Mouse (Mus musculus) midbrain, embryonic 16.5 days (tissue): ENCODE data around the gene Fam107b. TPM values are rescaled to one million over a fixed set of nuclear protein-coding genes. Genes with fewer than 3 reads are reported as not detected.

Experiments
- ATAC-seq: fragments of 200-750 bp; cut with Nextera tagmentation; 2 replicates; pipeline ENCODE4 v1.8.0; 2017; ENCODE audit warnings: moderate TSS enrichment
- H3K27ac ChIP-seq: fragments of 300-500 bp; sonication (generic); 2 replicates; pipeline ENCODE4 v1.5.1; 2014; ENCODE audit warnings: mild to moderate bottlenecking, low read length, mixed read lengths
- H3K27me3 ChIP-seq: fragments of 300-500 bp; sonication (generic); 2 replicates; pipeline ENCODE4 v1.6.1; 2014; ENCODE audit warnings: low read depth, low read length, mixed read lengths; ENCODE audit not compliant: control insufficient read depth, insufficient read depth
- H3K36me3 ChIP-seq: fragments of 300-500 bp; sonication (generic); 2 replicates; pipeline ENCODE4 v1.6.1; 2014; ENCODE audit warnings: mild to moderate bottlenecking, low read length, moderate library complexity, mixed read lengths; ENCODE audit not compliant: control insufficient read depth, insufficient read depth
- H3K4me1 ChIP-seq: fragments of 300-500 bp; sonication (generic); 2 replicates; pipeline ENCODE4 v1.6.1; 2014; ENCODE audit warnings: mild to moderate bottlenecking, low read length, mixed read lengths; ENCODE audit not compliant: control insufficient read depth, insufficient read depth
- H3K4me2 ChIP-seq: fragments of 300-500 bp; sonication (generic); 2 replicates; pipeline ENCODE4 v1.6.1; 2014; ENCODE audit warnings: mild to moderate bottlenecking, low read length, mixed read lengths
- H3K4me3 ChIP-seq: fragments of 300-500 bp; sonication (generic); 2 replicates; pipeline ENCODE4 v1.5.1; 2014; ENCODE audit warnings: low read depth, mild to moderate bottlenecking, low read length, moderate library complexity, mixed read lengths
- H3K9ac ChIP-seq: fragments of 300-500 bp; sonication (generic); 2 replicates; pipeline ENCODE4 v1.6.1; 2014; ENCODE audit warnings: low read depth, low read length, mixed read lengths
- H3K9me3 ChIP-seq: fragments of 300-500 bp; sonication (generic); replicated peaks from 2 replicates; pipeline ENCODE4 v1.6.1; 2014; ENCODE audit warnings: mild to moderate bottlenecking, low read length, mixed read lengths; ENCODE audit not compliant: control insufficient read depth, poor library complexity, severe bottlenecking
- WGBS: fragments of 180-500 bp; shearing (Covaris S2); extraction: QIAGEN DNeasy Blood & Tissue Kit; methylation state at CpG from one replicate; pipeline ENCODE4 v1.1.7; 2014; 5-methylcytosine and 5-hydroxymethylcytosine counted together
- polyA plus RNA-seq: library from polyadenylated mRNA; unstranded; fragments of >200 nt; fragmentation: Nextera tagmentation; extraction: Ambion mirVana; gene quantifications from 2 replicates; pipeline ENCODE4 v1.2.1, GENCODE M21; 2015

Gene Fam107b
- polyA plus RNA-seq, 1 experiment from 2014 or later, result 27.9 TPM

DNA sequence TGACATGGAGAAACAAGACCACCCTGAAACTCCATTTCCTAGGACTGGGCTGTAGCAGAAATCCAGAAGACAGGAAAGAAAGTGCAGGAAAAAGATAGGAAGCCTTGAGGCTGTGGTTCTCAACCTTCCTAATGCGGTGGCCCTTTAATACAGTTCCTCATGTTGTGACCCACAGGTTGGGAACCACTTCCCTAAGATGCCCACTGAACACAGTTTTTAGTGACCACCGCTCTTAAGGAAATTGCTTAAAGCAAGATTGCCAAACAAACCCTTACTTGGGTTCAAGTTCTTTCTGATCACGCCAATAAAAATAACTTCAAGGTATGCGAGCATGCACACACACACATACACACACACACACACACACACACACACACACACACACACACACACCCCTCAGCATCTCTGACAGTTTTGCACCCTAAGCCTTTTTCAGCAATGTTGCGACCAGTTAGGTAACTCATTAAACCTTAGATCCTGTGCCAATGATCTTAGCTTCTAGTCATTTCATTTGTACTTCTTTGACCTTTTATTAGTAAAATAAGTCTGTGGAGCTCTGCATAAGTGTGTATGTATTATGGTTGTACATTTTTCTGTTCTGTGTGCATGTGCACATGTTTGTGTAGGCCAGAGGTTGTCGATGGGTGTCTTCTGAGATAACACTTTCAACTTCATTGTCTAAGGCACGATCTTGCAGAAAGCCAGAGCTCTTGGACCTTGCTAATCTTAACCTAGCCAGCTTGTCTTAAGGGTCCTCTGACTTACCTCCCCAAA is 53.1 kb downstream of the Fam107b start:
- Histone ChIP-seq H3K9ac (no peak overlapping the region), H3K4me3 (no peak overlapping the region), H3K36me3 (no peaks in the 10 kb centered on the region), H3K4me1 (no peaks in the 10 kb centered on the region), H3K27me3 (no peaks in the 10 kb centered on the region), H3K9me3 (no peaks in the 10 kb centered on the region), H3K4me2 (no peak overlapping the region), H3K27ac (no peak overlapping the region)
- WGBS, result 96% methylated on average over 7 of the region's 7 CpGs
- ATAC-seq, result no peak

DNA sequence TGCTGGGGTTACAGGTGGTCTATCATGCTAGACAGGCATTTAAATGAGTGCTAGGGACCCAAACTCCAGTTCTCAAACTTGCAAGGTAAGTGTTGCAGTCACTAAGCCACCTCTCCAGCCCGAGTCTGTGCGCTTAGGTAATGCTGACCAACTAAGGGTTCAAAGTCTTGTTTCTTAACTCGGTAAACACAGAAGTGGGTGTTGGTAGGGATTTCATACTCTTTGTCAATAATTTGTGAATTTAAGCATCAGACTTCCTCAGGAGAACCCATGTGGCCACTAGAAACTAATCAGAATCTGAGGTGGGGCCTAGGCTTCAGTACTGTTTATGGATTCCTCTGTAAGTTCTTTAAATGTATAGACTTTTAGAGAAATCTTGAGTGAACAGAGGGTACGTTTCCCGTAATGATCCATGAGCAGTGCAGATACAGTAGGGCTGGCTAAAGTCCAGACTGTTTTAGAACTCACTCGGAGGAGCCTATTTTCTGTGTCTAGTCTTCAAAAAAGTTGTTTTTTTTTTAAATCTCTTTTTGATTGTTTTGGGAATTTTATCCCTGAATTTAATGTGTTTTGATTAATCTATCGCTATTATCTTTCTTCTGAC is 53.8 kb downstream of the Fam107b start:
- Histone ChIP-seq H3K4me1 (no peaks in the 10 kb centered on the region), H3K27ac (no peak overlapping the region), H3K4me3 (no peak overlapping the region), H3K4me2 (no peak overlapping the region), H3K9me3 (no peaks in the 10 kb centered on the region), H3K9ac (no peak overlapping the region), H3K36me3 (no peaks in the 10 kb centered on the region), H3K27me3 (no peaks in the 10 kb centered on the region)
- ATAC-seq, result no peak
- WGBS, result 94% methylated on average over 7 of the region's 7 CpGs

DNA sequence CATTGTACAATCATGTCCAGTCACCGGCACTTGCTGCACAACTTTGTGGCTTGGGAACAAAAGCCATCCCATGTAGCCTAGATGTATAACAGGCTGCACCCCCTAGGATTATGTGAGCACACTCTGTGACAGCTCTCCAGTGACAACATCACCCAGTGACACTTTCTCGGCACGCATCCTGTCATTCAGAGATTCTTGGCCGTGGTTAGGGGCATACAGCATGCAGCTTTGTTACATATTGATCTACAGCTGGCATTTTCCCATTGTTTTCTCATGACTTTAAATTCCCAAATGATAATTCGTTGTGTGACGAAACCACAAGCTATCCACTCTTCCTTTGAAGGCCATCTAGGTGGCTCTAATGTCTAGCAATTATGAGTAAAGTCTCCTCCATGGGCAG is 58.8 kb downstream of the Fam107b start:
- Histone ChIP-seq H3K4me1 (no peaks in the 10 kb centered on the region), H3K4me2 (no peak overlapping the region), H3K27ac (no peak overlapping the region), H3K9me3 (no peaks in the 10 kb centered on the region), H3K36me3 (no peaks in the 10 kb centered on the region), H3K9ac (no peak overlapping the region), H3K4me3 (no peak overlapping the region), H3K27me3 (no peaks in the 10 kb centered on the region)
- WGBS, result 92% methylated on average over 6 of the region's 6 CpGs
- ATAC-seq, result no peak

DNA sequence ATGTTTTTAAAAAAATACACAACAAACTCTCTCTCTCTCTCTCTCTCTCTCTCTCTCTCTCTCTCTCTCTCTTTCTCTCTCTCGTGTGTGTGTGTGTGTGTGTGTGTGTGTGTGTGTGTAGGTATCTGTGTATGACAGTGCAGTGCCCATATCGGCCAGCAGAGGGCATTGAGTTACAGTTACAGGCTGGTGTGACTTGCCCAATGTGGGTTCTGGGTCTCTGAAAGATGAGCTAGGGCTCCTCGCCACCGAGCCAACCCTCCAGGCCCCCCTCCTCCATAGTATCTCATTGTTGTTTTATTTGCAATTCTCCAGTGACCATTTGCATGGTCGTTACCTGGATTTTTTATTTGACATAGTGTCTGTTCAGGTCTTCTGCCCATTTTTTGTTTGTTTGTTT is 59.5 kb downstream of the Fam107b start:
- H3K36me3 ChIP-seq, result no peaks in the 10 kb centered on the region
- no peak for ATAC-seq
- 85% methylated on average over 5 of the region's 5 CpGs for WGBS

DNA sequence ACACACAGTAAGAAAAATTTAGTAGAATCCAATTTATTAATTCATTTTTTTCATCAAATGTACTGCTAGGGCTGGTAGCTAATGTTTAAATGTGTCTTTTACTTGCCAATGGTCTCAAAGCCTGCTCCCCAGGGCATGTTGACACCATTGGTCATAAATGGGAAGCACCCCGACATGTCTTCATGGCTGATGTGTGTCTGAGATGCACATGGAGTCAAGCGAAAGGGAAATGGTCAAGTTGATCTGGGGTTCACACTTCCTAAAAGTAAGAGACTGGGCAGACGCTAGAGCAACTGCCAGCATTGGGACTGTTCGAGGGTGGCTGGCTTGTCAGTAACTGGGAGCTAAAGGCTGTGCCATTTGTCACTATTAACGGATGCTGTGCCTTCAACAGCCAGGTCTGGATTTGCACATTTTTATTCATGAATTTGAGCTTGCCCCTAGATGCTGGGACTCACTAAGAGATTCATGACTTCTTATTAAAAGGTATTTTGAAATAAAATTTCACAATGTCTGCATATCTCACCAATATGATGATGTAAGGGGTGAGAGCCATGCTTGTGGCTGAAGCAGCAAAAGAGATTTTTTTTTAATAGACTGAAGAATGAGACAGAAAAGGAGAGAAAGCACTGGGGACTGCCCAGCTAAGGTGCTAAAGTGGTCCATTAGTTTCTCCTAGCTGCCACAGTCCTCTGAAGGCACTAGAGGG is 60.6 kb downstream of the Fam107b start:
- Histone ChIP-seq H3K36me3 (no peaks in the 10 kb centered on the region), H3K4me1 (no peaks in the 10 kb centered on the region), H3K9me3 (no peaks in the 10 kb centered on the region), H3K4me2 (no peak overlapping the region), H3K27ac (no peak overlapping the region), H3K9ac (no peak overlapping the region), H3K4me3 (no peak overlapping the region), H3K27me3 (no peaks in the 10 kb centered on the region)
- ATAC-seq, result no peak
- WGBS, result 90% methylated on average over 5 of the region's 5 CpGs

More for the DNA sequence above, 59.5 kb downstream of the Fam107b start:
- Histone ChIP-seq H3K9me3 (no peaks in the 10 kb centered on the region), H3K27me3 (no peaks in the 10 kb centered on the region), H3K4me1 (no peaks in the 10 kb centered on the region), H3K27ac (no peak overlapping the region), H3K4me3 (no peak overlapping the region), H3K9ac (no peak overlapping the region), H3K4me2 (no peak overlapping the region)

DNA sequence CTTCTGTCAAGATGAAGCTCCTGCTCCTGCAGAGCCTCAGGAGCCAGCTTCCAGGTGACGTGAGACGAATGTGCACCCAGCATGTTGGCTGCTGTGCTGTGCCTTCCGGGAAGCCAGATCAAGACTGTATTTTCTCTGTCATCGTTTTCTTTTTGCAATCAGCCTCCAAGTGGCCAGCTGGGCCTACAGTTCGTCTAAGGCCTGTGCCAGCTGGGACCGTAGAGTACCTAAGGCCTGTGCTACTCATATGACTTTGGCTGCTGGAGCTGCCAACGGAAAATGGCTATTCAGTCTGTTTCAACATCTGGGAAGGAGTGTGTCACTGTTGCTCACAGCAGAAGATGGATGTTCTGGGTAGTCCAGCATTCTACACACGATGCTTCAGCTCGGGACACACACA is 62.8 kb downstream of the Fam107b start:
- H3K9me3 ChIP-seq, result no peaks in the 10 kb centered on the region
- no peak overlapping the region for H3K4me3 ChIP-seq
- H3K9ac ChIP-seq, result no peak overlapping the region
- 83% methylated on average over 9 of the region's 9 CpGs for WGBS
- H3K4me1 ChIP-seq, result no peaks in the 10 kb centered on the region
- no peaks in the 10 kb centered on the region for H3K36me3 ChIP-seq
- no peak for ATAC-seq
- H3K4me2 ChIP-seq, result no peak overlapping the region
- no peaks in the 10 kb centered on the region for H3K27me3 ChIP-seq
- H3K27ac ChIP-seq, result no peak overlapping the region

DNA sequence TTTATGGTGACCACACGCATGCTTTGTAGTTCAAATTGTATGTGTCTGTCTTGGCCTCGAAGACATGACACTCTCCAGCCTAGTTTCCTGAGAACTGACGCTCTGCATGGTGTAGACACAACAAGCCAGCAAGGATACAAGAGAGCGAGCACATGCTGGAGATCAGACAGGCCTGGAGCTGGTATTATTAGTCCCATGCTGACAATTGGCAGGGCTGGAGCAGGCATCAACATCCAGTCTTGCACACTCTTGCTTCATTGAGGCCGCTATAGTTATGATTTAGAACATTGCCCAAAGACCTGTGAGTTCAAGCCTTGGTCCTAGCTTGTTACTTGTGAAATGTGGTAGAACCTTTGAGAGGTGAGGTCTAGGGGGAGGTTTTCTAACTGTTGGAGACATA is 66.5 kb downstream of the Fam107b start:
- WGBS, result 79% methylated on average over 5 of the region's 5 CpGs
- Histone ChIP-seq H3K27me3 (no peaks in the 10 kb centered on the region), H3K9me3 (no peaks in the 10 kb centered on the region), H3K4me3 (no peak overlapping the region), H3K27ac (no peak overlapping the region), H3K4me1 (no peaks in the 10 kb centered on the region), H3K9ac (no peak overlapping the region), H3K36me3 (no peaks in the 10 kb centered on the region), H3K4me2 (no peak overlapping the region)
- ATAC-seq, result no peak

DNA sequence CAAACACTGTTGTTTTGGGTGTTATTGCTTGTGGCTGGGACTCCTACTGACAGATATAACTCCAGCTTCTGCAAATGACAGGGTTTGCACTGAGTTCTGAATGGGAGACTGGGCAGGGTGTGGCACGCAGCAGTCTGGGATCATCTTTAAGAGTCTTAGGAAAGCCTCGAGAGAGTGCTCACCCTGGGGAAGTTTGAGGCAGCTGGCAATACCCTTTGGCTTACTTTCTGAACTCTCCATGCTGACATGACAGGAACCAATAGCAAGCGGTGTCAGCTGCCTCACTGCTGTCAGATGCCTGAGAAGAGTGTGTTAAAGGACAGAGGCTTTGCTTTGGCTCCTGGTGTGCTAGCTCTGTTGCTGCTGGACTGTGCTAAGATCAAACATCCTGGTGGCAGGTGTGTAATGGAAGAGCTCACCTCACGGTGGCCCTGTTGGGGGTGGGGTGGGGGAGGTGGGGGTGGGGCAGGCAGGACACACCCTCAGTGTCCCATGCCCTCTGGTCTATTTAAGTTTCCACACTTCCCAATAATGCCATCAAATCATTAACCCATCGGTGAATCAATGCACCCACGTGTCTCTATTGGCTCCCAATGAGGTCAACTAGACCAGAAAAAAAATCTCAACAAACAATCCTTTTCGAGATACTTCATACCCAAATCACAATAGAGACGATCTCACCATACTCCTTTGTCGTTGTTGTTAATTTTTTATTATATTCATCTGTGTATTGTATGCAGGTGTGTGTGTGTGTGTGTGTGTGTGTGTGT is 70.9 kb downstream of the Fam107b start:
- Histone ChIP-seq H3K4me1 (no peaks in the 10 kb centered on the region), H3K9me3 (no peaks in the 10 kb centered on the region), H3K4me2 (no peak overlapping the region), H3K27ac (no peak overlapping the region), H3K27me3 (no peaks in the 10 kb centered on the region), H3K36me3 (no peaks in the 10 kb centered on the region), H3K9ac (no peak overlapping the region), H3K4me3 (no peak overlapping the region)
- ATAC-seq, result no peak
- WGBS, result 80% methylated on average over 9 of the region's 9 CpGs
